Mouse (Mus musculus) adrenal gland, adult 18-20 months (tissue): ENCODE results near the gene Actg2. TPM values are rescaled to one million over a fixed set of nuclear protein-coding genes. Genes with fewer than 3 reads are reported as not detected.

ENCODE experiments used
- DNase-seq, 2 experiments: peaks; one replicate each; pipeline ENCODE4 v3.0.0; 2021 to 2022; ENCODE audit warnings: low spot score in 2 of 2
- total RNA-seq, 2 experiments: library from RNA; stranded (reverse); gene quantifications; 1 replicate in 1 of 2; 2 replicates in 1 of 2; pipeline ENCODE4 v1.2.3; 2021

The Actg2 gene
- total RNA-seq, 2 experiments from 2014 or later, result 0.38 to 0.53 TPM

GRCm38 (mm10) chr6:83482418-83483085 lies 53.5 kb downstream of the Actg2 start:
- no peak for DNase-seq

- DNase-seq, result no peak
Observed at GRCm38 (mm10) chr6:83480019-83480655, 55.9 kb downstream of the Actg2 start.

- no peak for DNase-seq
Observed at GRCm38 (mm10) chr6:83479193-83479592, 56.9 kb downstream of the Actg2 start.

- no peak for DNase-seq
Observed at GRCm38 (mm10) chr6:83478628-83479027, 57.4 kb downstream of the Actg2 start.

- no peak for DNase-seq
Observed at GRCm38 (mm10) chr6:83478217-83478616, 57.8 kb downstream of the Actg2 start.

GRCm38 (mm10) chr6:83475431-83475830 lies 60.6 kb downstream of the Actg2 start:
- DNase-seq, result no peak

GRCm38 (mm10) chr6:83473240-83473639 lies 62.8 kb downstream of the Actg2 start:
- DNase-seq, result peak; percentile 33 to 57

- DNase-seq, result no peak
Observed at GRCm38 (mm10) chr6:83471739-83472138, 64.3 kb downstream of the Actg2 start.

- DNase-seq, result no peak
Observed at GRCm38 (mm10) chr6:83464011-83464410, 72.1 kb downstream of the Actg2 start.

Other genes starting within 250 kb of the Actg2 start
- gene Mthfd2, start 210.4 kb downstream of the Actg2 start, total RNA-seq, result 10 to 100 TPM; 12.3 to 24.1 TPM
- gene Mob1a, start 210.2 kb downstream of the Actg2 start, total RNA-seq, result 10 to 100 TPM; 67.7 to 79.2 TPM
- gene Bola3, start 187.1 kb downstream of the Actg2 start, total RNA-seq, result 100 to 1,000 TPM; 257 to 284 TPM
- gene Tet3, start 77.2 kb downstream of the Actg2 start, total RNA-seq, result 10 to 100 TPM; 24.2 to 25.7 TPM
- gene Dguok, start 29.3 kb downstream of the Actg2 start, total RNA-seq, result 10 to 100 TPM; 36.7 to 38.4 TPM
- gene Stambp, start 36.5 kb upstream of the Actg2 start, total RNA-seq, result 10 to 100 TPM; 20.6 to 21.8 TPM
- not detected for gene Clec4f, start 119.9 kb upstream of the Actg2 start, total RNA-seq
- gene Cd207, start 141.6 kb upstream of the Actg2 start, total RNA-seq, result under 1 TPM; 0.27 to 0.32 TPM
- not detected for gene Vax2, start 175.0 kb upstream of the Actg2 start, total RNA-seq
- gene Atp6v1b1, start 206.7 kb upstream of the Actg2 start, total RNA-seq, result not detected
- gene Ankrd53, start 226.4 kb upstream of the Actg2 start, total RNA-seq, result under 1 TPM in 1 of 2 experiments, not detected in 1; 0.16 TPM
- gene Tex261, start 239.5 kb upstream of the Actg2 start, total RNA-seq, result 100 to 1,000 TPM; 171 to 183 TPM